Mouse (Mus musculus): ENCODE measurements at regions not wholly inside any gene's neighbourhood (a gene's known extent, or its start where the extent isn't known, plus 50 kb on each side); places are given as distances from the start of the nearest gene placed in this dataset.

DNA sequence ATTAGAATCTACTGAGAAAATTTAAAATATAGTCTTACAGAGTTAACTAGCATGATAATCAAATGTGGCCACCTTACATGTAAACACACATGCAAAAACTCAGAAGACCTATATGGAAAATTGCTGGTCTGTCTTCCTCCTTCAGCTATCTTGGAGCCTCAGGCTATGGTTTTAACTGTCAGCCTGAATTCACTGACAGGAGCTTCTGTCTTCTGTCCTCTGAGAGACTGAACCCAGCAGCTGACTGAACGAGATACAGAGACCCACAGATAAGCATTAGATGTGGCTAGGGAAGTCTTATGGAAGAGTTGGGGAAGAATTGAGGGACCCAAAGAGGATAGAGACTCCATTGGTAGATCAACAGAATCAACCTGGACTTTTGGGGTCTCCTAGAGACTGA is 360.0 kb upstream of the Meox2 start:
- POLR2A ChIA-PET: no interaction called here

DNA sequence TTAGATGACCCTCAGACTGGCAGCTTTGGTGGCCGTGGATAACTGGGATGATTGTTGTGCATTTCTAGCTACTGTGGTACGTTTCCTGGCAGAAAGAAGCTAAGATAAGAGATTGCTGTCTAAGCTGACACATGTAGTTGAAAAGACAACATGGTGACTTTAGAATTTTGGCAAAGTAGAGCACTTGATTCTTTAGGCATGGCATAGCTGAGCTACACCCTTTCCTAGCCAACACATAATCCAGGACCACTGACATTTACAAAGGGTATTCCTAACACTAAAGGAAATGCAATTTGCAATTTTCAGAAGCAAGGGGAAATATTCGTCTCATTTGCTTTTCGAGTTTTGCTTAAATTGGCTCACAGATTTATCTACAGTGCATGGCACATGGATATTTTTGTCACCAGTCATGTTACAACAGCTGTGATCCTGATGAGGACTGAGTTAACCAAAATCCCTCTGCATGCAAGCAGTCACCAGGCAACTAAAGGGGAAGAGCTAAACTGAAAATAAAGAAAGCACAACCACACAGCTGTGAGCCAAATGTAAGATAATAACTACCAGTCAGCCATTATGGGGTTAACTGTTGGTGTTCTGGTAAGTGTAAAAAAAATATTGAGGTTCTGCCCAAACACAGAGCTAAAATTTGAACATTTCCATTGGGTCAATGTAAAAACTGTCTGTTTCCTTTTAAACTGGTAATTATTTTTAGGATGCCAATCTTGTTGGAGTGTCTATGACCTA is 342.9 kb upstream of the Meox2 start:
- CTCF ChIA-PET: interaction anchor here (1.5 kb wide), 1 partner anchor 13 kb away, joined by 3 read pairs; no protein-coding TSS in a partner anchor
- peaks cover 21% of the 10 kb centered on the region for H3K27me3 ChIP-seq
- DNase-seq (ENCODE audit: low read depth, low spot score) (no peak), ATAC-seq (no peak)
- TF ChIP-seq CTCF (IDR thresholded peaks at IDR 0.05): no peak
- POLR2A ChIA-PET: no interaction called here
- in situ Hi-C loops (cut with MboI; ENCODE audit: low pct_unique_long_range_greater_than_20kb): no loop called here

More for the DNA sequence above, 360.0 kb upstream of the Meox2 start:
- H3K27me3 ChIP-seq: no peaks in the 10 kb centered on the region
- TF ChIP-seq CTCF (IDR thresholded peaks at IDR 0.05): no peak
- in situ Hi-C loops (cut with MboI; ENCODE audit: low pct_unique_long_range_greater_than_20kb): no loop called here
- ATAC-seq (no peak), DNase-seq (ENCODE audit: low read depth, low spot score) (no peak)
- CTCF ChIA-PET: no interaction called here

DNA sequence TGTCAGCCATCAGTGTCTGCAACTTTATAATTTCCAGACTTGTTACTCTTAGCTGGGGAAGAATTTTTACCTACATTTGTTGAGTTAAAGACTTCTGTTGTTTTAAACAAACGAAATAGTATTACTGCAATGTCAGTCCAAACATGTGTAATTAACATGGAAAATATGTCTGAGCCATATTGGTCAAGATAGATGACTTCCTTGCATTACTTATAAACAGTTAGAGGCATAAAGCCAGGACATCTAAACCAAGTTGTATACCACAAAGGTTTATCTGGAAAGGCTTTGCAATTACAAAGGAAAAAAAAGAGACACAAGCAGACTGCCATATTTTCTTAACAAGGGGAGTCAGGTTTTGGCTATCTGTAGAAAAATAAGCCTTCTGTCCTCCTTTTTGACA is 342.2 kb upstream of the Meox2 start:
- DNase-seq (ENCODE audit: low read depth, low spot score): no peak
- H3K27me3 ChIP-seq: peaks cover 18% of the 10 kb centered on the region
- no peak for ATAC-seq
- POLR2A ChIA-PET: no interaction called here
- no peak for TF ChIP-seq CTCF (IDR thresholded peaks at IDR 0.05)
- CTCF ChIA-PET: interaction anchor here (1.5 kb wide), 1 partner anchor 14 kb away, joined by 3 read pairs; no protein-coding TSS in a partner anchor
- in situ Hi-C loops (cut with MboI; ENCODE audit: low pct_unique_long_range_greater_than_20kb): no loop called here

DNA sequence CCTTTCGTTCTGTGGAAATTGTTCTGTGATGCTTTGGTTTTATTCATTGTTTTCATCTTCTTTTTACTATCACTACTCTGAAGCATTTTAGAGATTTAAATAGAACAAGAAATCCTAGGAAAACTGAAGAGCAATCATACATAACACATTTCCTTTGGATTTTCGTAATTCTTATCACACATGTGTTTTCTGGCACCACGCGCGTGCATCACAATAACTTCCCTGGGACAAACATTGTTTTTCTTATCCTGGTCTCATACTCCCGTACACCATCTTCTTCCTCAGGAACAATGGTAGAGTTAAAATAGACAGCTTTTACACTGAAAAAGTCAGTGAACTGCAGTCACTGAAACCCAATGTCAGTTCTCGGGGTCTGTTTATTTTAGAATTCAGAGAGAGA is 327.6 kb upstream of the Meox2 start:
- TF ChIP-seq CTCF (IDR thresholded peaks at IDR 0.05): no peak
- DNase-seq (ENCODE audit: low read depth, low spot score) (no peak), ATAC-seq (no peak)
- in situ Hi-C loops (cut with MboI; ENCODE audit: low pct_unique_long_range_greater_than_20kb): no loop called here
- POLR2A ChIA-PET: no interaction called here
- CTCF ChIA-PET: no interaction called here
- H3K27me3 ChIP-seq: peaks cover 19% of the 10 kb centered on the region

DNA sequence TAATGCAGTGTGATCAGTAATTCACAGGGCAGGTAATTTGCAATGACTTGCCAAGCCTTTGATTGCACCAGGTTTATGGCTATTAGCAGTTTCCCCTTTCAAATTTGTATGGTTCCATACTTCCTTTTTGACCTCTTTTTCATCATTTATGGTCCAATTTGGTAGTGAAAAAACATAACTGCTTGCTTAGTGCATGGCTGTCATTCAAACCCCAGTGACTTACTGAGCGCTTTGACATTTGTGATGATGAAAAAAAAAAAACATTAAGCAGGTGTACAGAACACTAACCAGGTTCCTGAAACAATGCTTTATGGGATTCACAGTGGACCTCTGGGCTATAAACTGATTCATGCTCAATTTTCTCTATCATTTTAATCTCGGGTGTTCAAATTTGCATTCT is 317.5 kb upstream of the Meox2 start:
- POLR2A ChIA-PET: no interaction called here
- DNase-seq (ENCODE audit: low read depth, low spot score) (no peak), ATAC-seq (no peak)
- no peak for TF ChIP-seq CTCF (IDR thresholded peaks at IDR 0.05)
- CTCF ChIA-PET: no interaction called here
- in situ Hi-C loops (cut with MboI; ENCODE audit: low pct_unique_long_range_greater_than_20kb): no loop called here
- peaks cover 23% of the 10 kb centered on the region for H3K27me3 ChIP-seq

DNA sequence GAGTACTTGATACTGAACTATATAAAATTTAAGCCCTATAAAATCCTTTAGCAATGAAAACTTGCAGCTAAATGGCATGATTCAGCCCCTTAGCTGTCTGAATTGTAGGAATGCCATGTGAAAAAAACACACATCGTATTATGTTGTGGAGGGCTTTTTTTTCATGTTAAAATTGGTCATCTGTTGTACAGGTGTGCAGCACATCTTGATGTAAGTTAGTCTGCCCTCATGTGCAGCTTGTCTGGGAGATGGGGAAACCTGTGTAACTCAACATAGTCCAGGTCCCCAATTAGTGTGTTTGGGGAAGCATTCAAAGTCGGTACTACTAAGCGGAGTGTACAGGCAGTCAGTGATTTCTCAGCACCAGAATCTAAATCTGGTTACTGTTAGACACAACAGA is 316.9 kb upstream of the Meox2 start:
- ChIA-PET CTCF (no interaction called here), POLR2A (interaction anchor here (0.5 kb wide), 1 partner anchor 75 kb away, joined by 3 read pairs; no protein-coding TSS in a partner anchor)
- H3K27me3 ChIP-seq: peaks cover 23% of the 10 kb centered on the region
- TF ChIP-seq CTCF (IDR thresholded peaks at IDR 0.05): no peak
- in situ Hi-C loops (cut with MboI; ENCODE audit: low pct_unique_long_range_greater_than_20kb): no loop called here
- DNase-seq (ENCODE audit: low read depth, low spot score) (no peak), ATAC-seq (no peak)

DNA sequence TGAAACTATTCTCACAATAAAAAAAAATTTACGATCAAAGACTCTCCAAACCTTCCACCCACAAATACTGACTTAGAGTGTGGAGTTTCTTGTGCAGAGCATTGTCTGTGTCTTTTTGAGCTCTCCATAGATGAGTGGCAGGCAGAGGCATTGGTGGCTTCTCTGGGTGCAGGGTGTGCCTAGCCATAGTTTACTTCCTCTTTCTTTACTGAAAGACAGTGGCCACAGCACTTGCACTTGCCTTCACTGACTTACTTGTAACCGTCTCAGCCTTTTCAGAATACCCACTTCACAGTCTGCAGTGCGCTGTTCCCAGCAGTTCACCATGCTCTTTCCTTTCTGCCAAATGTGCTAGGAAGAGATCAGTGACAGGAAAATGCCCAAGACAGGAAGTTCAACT is 316.1 kb upstream of the Meox2 start:
- in situ Hi-C loops (cut with MboI; ENCODE audit: low pct_unique_long_range_greater_than_20kb): no loop called here
- TF ChIP-seq CTCF (IDR thresholded peaks at IDR 0.05): no peak

DNA sequence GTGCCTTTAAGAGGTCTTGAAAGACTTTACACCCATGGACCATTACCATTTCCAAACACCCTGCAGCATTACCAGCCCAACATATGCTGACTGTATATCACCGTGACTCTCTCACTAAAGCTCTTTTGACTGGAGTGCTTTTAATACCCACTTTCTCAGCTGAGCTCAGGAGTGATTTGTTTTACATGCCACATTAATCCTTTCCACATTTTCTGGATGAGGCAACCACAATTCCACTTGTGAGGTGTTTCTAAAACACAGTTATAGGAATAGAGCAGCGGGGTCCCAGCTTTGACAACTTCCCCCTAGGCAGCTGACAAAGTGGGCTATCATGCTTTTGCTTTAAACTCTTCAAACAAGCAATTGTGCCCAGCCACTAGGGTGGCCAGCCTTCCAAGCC is 314.5 kb upstream of the Meox2 start:
- POLR2A ChIA-PET: no interaction called here
- ATAC-seq (no peak), DNase-seq (ENCODE audit: low read depth, low spot score) (no peak)
- in situ Hi-C loops (cut with MboI; ENCODE audit: low pct_unique_long_range_greater_than_20kb): no loop called here
- CTCF ChIA-PET: no interaction called here
- H3K27me3 ChIP-seq: peaks cover 23% of the 10 kb centered on the region
- TF ChIP-seq CTCF (IDR thresholded peaks at IDR 0.05): no peak

More for the DNA sequence above, 316.1 kb upstream of the Meox2 start:
- ChIA-PET POLR2A (no interaction called here), CTCF (no interaction called here)
- H3K27me3 ChIP-seq: peaks cover 23% of the 10 kb centered on the region
- no peak for ATAC-seq
- no peak for DNase-seq (ENCODE audit: low read depth, low spot score)

DNA sequence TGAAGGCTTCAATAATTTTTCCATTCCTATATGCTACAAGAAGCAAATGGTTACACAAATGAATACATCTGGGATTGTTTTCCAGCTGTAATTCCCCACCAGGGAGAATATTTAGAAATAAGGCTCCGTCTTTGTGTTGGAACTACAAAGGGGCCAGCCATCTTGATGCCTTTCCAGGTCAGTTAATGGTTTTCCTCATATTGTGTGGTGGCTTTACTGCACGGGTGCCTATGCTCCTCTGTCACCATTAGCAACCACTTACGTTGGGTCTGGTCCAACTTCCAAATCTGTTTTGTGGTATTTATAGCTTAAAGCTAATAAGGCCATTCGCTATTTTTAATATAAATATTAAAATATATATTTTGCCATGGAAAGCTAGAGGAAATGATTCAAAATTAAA is 312.1 kb upstream of the Meox2 start:
- ATAC-seq (no peak), DNase-seq (ENCODE audit: low read depth, low spot score) (no peak)
- in situ Hi-C loops (cut with MboI; ENCODE audit: low pct_unique_long_range_greater_than_20kb): no loop called here
- ChIA-PET POLR2A (no interaction called here), CTCF (no interaction called here)
- TF ChIP-seq CTCF (IDR thresholded peaks at IDR 0.05): no peak
- peaks cover 23% of the 10 kb centered on the region for H3K27me3 ChIP-seq

DNA sequence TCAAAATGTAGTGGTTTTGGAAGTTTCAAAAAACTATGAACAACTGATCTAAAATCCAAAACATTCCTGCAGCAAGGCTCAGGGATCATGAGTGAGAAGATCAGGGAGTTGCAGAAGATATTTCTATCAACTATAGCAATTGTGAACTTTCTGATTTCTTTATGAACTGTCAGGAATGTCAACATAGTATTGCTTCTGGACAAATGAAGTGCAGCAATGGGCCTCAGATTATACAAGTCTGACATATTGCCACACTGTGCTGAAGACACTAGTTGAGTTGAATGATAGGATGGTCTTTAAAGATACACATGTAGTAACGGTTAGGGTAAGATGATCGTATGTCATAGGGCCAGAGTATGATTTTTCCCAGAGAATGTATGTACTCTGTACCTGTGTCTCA is 290.4 kb upstream of the Meox2 start:
- ATAC-seq: no peak
- ChIA-PET POLR2A (no interaction called here), CTCF (no interaction called here)
- H3K27me3 ChIP-seq: no peaks in the 10 kb centered on the region
- TF ChIP-seq CTCF (IDR thresholded peaks at IDR 0.05): no peak
- no peak for DNase-seq (ENCODE audit: low read depth, low spot score)
- in situ Hi-C loops (cut with MboI; ENCODE audit: low pct_unique_long_range_greater_than_20kb): no loop called here

DNA sequence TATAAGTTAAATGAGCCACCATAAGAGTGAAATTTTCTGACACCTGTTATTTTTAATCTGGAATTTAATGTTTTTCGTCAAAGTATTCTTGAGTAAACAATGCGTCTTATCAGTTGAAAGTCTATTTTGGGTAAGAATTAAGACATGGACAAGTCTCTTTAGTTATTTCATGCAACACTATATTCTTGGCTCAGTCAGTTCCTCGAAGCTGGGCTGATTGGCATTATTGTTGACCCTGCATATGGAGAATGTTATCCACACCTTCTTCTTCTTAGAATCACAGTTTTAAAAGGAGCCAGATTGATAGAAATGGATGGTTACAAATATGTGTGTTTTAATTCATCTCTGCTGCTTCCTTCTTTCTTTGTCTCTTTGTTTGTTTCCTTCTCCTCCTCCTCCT is 289.5 kb upstream of the Meox2 start:
- POLR2A ChIA-PET: no interaction called here
- no peak for TF ChIP-seq CTCF (IDR thresholded peaks at IDR 0.05)
- no peak for ATAC-seq
- in situ Hi-C loops (cut with MboI; ENCODE audit: low pct_unique_long_range_greater_than_20kb): no loop called here
- DNase-seq (ENCODE audit: low read depth, low spot score): no peak
- no peaks in the 10 kb centered on the region for H3K27me3 ChIP-seq
- CTCF ChIA-PET: no interaction called here

DNA sequence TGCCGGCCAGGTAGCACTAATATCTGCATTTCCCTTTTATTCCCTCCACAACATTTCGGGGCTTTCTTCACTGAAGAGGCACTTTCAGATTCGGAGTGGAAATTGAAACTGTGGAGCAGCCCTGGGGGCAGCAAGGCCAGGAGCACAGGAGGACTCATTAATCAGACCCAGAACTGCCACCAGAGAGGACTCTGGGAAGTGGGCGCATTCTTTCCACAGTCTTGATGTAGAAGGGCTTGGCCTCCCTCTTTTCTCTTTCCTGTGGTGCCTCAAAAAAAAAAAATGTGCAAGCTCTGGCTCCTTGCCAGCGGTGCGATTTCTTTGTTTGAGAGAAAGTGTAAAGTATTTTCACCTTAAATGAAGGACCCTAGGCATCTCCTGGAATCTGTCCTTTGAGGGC is 281.6 kb upstream of the Meox2 start:
- DNase-seq (ENCODE audit: low read depth, low spot score): no peak

More for the DNA sequence above, 281.6 kb upstream of the Meox2 start:
- H3K27me3 ChIP-seq: peaks cover 12% of the 10 kb centered on the region
- ATAC-seq: no peak
- ChIA-PET POLR2A (no interaction called here), CTCF (no interaction called here)
- TF ChIP-seq CTCF (IDR thresholded peaks at IDR 0.05): no peak
- in situ Hi-C loops (cut with MboI; ENCODE audit: low pct_unique_long_range_greater_than_20kb): no loop called here
